Mouse (Mus musculus): ENCODE data around the gene Twist2.

- no peak for TF ChIP-seq CTCF (IDR thresholded peaks at IDR 0.05; ENCODE audit: extremely low read depth, insufficient read depth, insufficient read length, insufficient replicate concordance)
- no peak for TF ChIP-seq POLR2A (IDR thresholded peaks at IDR 0.05; ENCODE audit: low read depth, low read length)
Measured at GRCm38 (mm10) chr1:91776928-91777327, 24.3 kb upstream of the Twist2 start.
